Mouse (Mus musculus): Measurements from ENCODE around the gene Spata18. TPM values are rescaled to one million over a fixed set of nuclear protein-coding genes. Genes with fewer than 3 reads are reported as not detected.

The Spata18 gene
- polyA plus RNA-seq, 1 experiment from 2014 or later, result 0.12 TPM

GRCm38 (mm10) chr5:73642091-73642490 lies 9.1 kb upstream of the Spata18 start:
- Histone ChIP-seq H3K27me3 (ENCODE audit: control insufficient read depth, insufficient read depth, low read length) (0 out of 2 replicates have a peak, but pooled peaks cover 2% of the 10 kb centered on the region), H3K4me3 (ENCODE audit: low read depth, low read length) (no peak overlapping the region), H3K4me2 (no peak overlapping the region), H3K4me1 (ENCODE audit: control insufficient read depth, insufficient read depth, low read length) (peaks cover 7% of the 10 kb centered on the region), H3K9me3 (ENCODE audit: control insufficient read depth, low read length) (no peaks in the 10 kb centered on the region), H3K9ac (ENCODE audit: low read length) (no peak overlapping the region), H3K36me3 (ENCODE audit: control insufficient read depth, insufficient read depth, low read length) (no peaks in the 10 kb centered on the region), H3K27ac (ENCODE audit: low read depth, low read length) (no peak overlapping the region)
- WGBS, result 75% methylated on average over 4 of the region's 4 CpGs
- DNase-seq (ENCODE audit: low spot score, missing footprints) (no peak), ATAC-seq (ENCODE audit: low FRiP score) (no peak)

- under 1% methylated on average over 57 of the region's 62 CpGs for WGBS
- H3K4me3 ChIP-seq (ENCODE audit: low read depth, low read length), result peak within 1 kb of the TSS; percentile 83
- ATAC-seq (ENCODE audit: low FRiP score), result peak; percentile 91
- peak; percentile 98 for DNase-seq (ENCODE audit: low spot score, missing footprints)
- H3K4me1 ChIP-seq (ENCODE audit: control insufficient read depth, insufficient read depth, low read length), result peaks cover 22% of the 10 kb centered on the region
- H3K9ac ChIP-seq (ENCODE audit: low read length), result peak within 1 kb of the TSS; percentile 92
- no peak within 1 kb of the TSS for H3K27ac ChIP-seq (ENCODE audit: low read depth, low read length)
- H3K27me3 ChIP-seq (ENCODE audit: control insufficient read depth, insufficient read depth, low read length), result peaks cover 46% of the 10 kb centered on the region
- peak within 1 kb of the TSS; percentile 73 for H3K4me2 ChIP-seq
- H3K9me3 ChIP-seq (ENCODE audit: control insufficient read depth, low read length), result no peaks in the 10 kb centered on the region
- H3K36me3 ChIP-seq (ENCODE audit: control insufficient read depth, insufficient read depth, low read length), result no peaks in the 10 kb centered on the region
These were observed 3.8 kb upstream of the Spata18 start, which contains the start of gene Sgcb for GRCm38 (mm10) chr5:73647261-73647900. Gene Sgcb, minus strand, starts transcription at chr5:73647790.

GRCm38 (mm10) chr5:73650365-73650964 lies 714 bp upstream of the Spata18 start:
- no peaks in the 10 kb centered on the region for H3K9me3 ChIP-seq (ENCODE audit: control insufficient read depth, low read length)
- H3K27ac ChIP-seq (ENCODE audit: low read depth, low read length), result no peak overlapping the region
- H3K9ac ChIP-seq (ENCODE audit: low read length), result no peak overlapping the region
- no peaks in the 10 kb centered on the region for H3K36me3 ChIP-seq (ENCODE audit: control insufficient read depth, insufficient read depth, low read length)
- 1% methylated on average over 15 of the region's 15 CpGs for WGBS
- DNase-seq (ENCODE audit: low spot score, missing footprints) (no peak), ATAC-seq (ENCODE audit: low FRiP score) (no peak)
- peak overlapping the region; percentile 91 for H3K4me2 ChIP-seq
- H3K27me3 ChIP-seq (ENCODE audit: control insufficient read depth, insufficient read depth, low read length), result peaks cover 56% of the 10 kb centered on the region
- H3K4me1 ChIP-seq (ENCODE audit: control insufficient read depth, insufficient read depth, low read length), result peaks cover 22% of the 10 kb centered on the region
- H3K4me3 ChIP-seq (ENCODE audit: low read depth, low read length), result peak overlapping the region; percentile 45

GRCm38 (mm10) chr5:73651855-73652201 lies 649 bp downstream of the Spata18 start:
- DNase-seq (ENCODE audit: low spot score, missing footprints), result peak; percentile 88
- no peak for ATAC-seq (ENCODE audit: low FRiP score)
- H3K36me3 ChIP-seq (ENCODE audit: control insufficient read depth, insufficient read depth, low read length), result no peaks in the 10 kb centered on the region
- peaks cover 17% of the 10 kb centered on the region for H3K4me1 ChIP-seq (ENCODE audit: control insufficient read depth, insufficient read depth, low read length)
- no peak overlapping the region for H3K27ac ChIP-seq (ENCODE audit: low read depth, low read length)
- peaks cover 54% of the 10 kb centered on the region for H3K27me3 ChIP-seq (ENCODE audit: control insufficient read depth, insufficient read depth, low read length)
- under 1% methylated on average over 4 of the region's 4 CpGs for WGBS
- H3K9me3 ChIP-seq (ENCODE audit: control insufficient read depth, low read length), result no peaks in the 10 kb centered on the region
- no peak overlapping the region for H3K9ac ChIP-seq (ENCODE audit: low read length)
- H3K4me2 ChIP-seq, result peak overlapping the region; percentile 91
- H3K4me3 ChIP-seq (ENCODE audit: low read depth, low read length), result peak overlapping the region; percentile 45

GRCm38 (mm10) chr5:73666695-73667094 lies 15.5 kb downstream of the Spata18 start:
- no peaks in the 10 kb centered on the region for H3K9me3 ChIP-seq (ENCODE audit: control insufficient read depth, low read length)
- H3K9ac ChIP-seq (ENCODE audit: low read length), result no peak overlapping the region
- ATAC-seq (ENCODE audit: low FRiP score) (no peak), DNase-seq (ENCODE audit: low spot score, missing footprints) (peak; percentile 28)
- H3K27ac ChIP-seq (ENCODE audit: low read depth, low read length), result no peak overlapping the region
- no peaks in the 10 kb centered on the region for H3K4me1 ChIP-seq (ENCODE audit: control insufficient read depth, insufficient read depth, low read length)
- no peaks in the 10 kb centered on the region for H3K36me3 ChIP-seq (ENCODE audit: control insufficient read depth, insufficient read depth, low read length)
- 94% methylated on average over 2 of the region's 2 CpGs for whole genome bisulfite sequencing
- H3K4me2 ChIP-seq, result no peak overlapping the region
- H3K27me3 ChIP-seq (ENCODE audit: control insufficient read depth, insufficient read depth, low read length), result no peaks in the 10 kb centered on the region; the same call in 1 of the 2 replicates
- no peak overlapping the region for H3K4me3 ChIP-seq (ENCODE audit: low read depth, low read length)

- Histone ChIP-seq H3K27ac (ENCODE audit: low read depth, low read length) (no peak overlapping the region), H3K4me2 (no peak overlapping the region), H3K9me3 (ENCODE audit: control insufficient read depth, low read length) (no peaks in the 10 kb centered on the region), H3K4me1 (ENCODE audit: control insufficient read depth, insufficient read depth, low read length) (no peaks in the 10 kb centered on the region), H3K36me3 (ENCODE audit: control insufficient read depth, insufficient read depth, low read length) (no peaks in the 10 kb centered on the region), H3K9ac (ENCODE audit: low read length) (no peak overlapping the region), H3K4me3 (ENCODE audit: low read depth, low read length) (no peak overlapping the region), H3K27me3 (ENCODE audit: control insufficient read depth, insufficient read depth, low read length) (no peaks in the 10 kb centered on the region; the same call in 1 of the 2 replicates)
- DNase-seq (ENCODE audit: low spot score, missing footprints), result no peak
- ATAC-seq (ENCODE audit: low FRiP score), result no peak
- WGBS, result 88% methylated on average over 2 of the region's 2 CpGs
These were observed 16.7 kb downstream of the Spata18 start for GRCm38 (mm10) chr5:73667877-73668276.

- ATAC-seq (ENCODE audit: low FRiP score), result no peak
- H3K9ac ChIP-seq (ENCODE audit: low read length), result no peak overlapping the region
These were observed 18.2 kb downstream of the Spata18 start for GRCm38 (mm10) chr5:73669386-73669785.

GRCm38 (mm10) chr5:73675604-73676003 lies 24.4 kb downstream of the Spata18 start:
- Histone ChIP-seq H3K9me3 (ENCODE audit: control insufficient read depth, low read length) (no peaks in the 10 kb centered on the region), H3K36me3 (ENCODE audit: control insufficient read depth, insufficient read depth, low read length) (no peaks in the 10 kb centered on the region), H3K27ac (ENCODE audit: low read depth, low read length) (no peak overlapping the region), H3K27me3 (ENCODE audit: control insufficient read depth, insufficient read depth, low read length) (no peaks in the 10 kb centered on the region), H3K4me1 (ENCODE audit: control insufficient read depth, insufficient read depth, low read length) (no peaks in the 10 kb centered on the region), H3K9ac (ENCODE audit: low read length) (no peak overlapping the region), H3K4me3 (ENCODE audit: low read depth, low read length) (no peak overlapping the region), H3K4me2 (no peak overlapping the region)
- WGBS, result 92% methylated on average over 3 of the region's 3 CpGs
- ATAC-seq (ENCODE audit: low FRiP score), result no peak
- DNase-seq (ENCODE audit: low spot score, missing footprints), result no peak

More at GRCm38 (mm10) chr5:73669386-73669785, 18.2 kb downstream of the Spata18 start:
- DNase-seq (ENCODE audit: low spot score, missing footprints), result peak; percentile 83
- WGBS, result 44% methylated on average over 26 of the region's 26 CpGs
- Histone ChIP-seq H3K9me3 (ENCODE audit: control insufficient read depth, low read length) (no peaks in the 10 kb centered on the region), H3K36me3 (ENCODE audit: control insufficient read depth, insufficient read depth, low read length) (no peaks in the 10 kb centered on the region), H3K27ac (ENCODE audit: low read depth, low read length) (no peak overlapping the region), H3K4me2 (peak overlapping the region; percentile 27; the same call in 1 of the 2 replicates), H3K4me3 (ENCODE audit: low read depth, low read length) (peak overlapping the region; percentile 2; the same call in 1 of the 2 replicates), H3K4me1 (ENCODE audit: control insufficient read depth, insufficient read depth, low read length) (no peaks in the 10 kb centered on the region), H3K27me3 (ENCODE audit: control insufficient read depth, insufficient read depth, low read length) (no peaks in the 10 kb centered on the region; the same call in 1 of the 2 replicates)

- H3K4me1 ChIP-seq (ENCODE audit: control insufficient read depth, insufficient read depth, low read length), result no peaks in the 10 kb centered on the region
- H3K9ac ChIP-seq (ENCODE audit: low read length), result no peak overlapping the region
- no peak overlapping the region for H3K27ac ChIP-seq (ENCODE audit: low read depth, low read length)
- ATAC-seq (ENCODE audit: low FRiP score) (no peak), DNase-seq (ENCODE audit: low spot score, missing footprints) (peak; percentile 62)
- no peaks in the 10 kb centered on the region for H3K27me3 ChIP-seq (ENCODE audit: control insufficient read depth, insufficient read depth, low read length)
- no peaks in the 10 kb centered on the region for H3K36me3 ChIP-seq (ENCODE audit: control insufficient read depth, insufficient read depth, low read length)
- H3K4me2 ChIP-seq, result no peak overlapping the region
- no peak overlapping the region for H3K4me3 ChIP-seq (ENCODE audit: low read depth, low read length)
- 71% methylated on average over 13 of the region's 13 CpGs for WGBS
- no peaks in the 10 kb centered on the region for H3K9me3 ChIP-seq (ENCODE audit: control insufficient read depth, low read length)
These were observed 25.4 kb downstream of the Spata18 start for GRCm38 (mm10) chr5:73676626-73677025.

Data from midbrain, embryonic 11.5 days (tissue).